Mouse (Mus musculus) lung, postnatal 0 days (tissue): ENCODE results near the gene Olfr1216.

Source experiments
- CTCF ChIP-seq: IDR thresholded peaks from 2 replicates; pipeline ENCODE4 v1.5.1; 2016; ENCODE audit warnings: antibody characterized with exemption, mild to moderate bottlenecking
- EP300 ChIP-seq: IDR thresholded peaks from 2 replicates; pipeline ENCODE4 v1.6.1; 2016; ENCODE audit warnings: antibody characterized with exemption, mild to moderate bottlenecking, control low read depth

GRCm38 (mm10) chr2:89031965-89032364, 13.8 kb upstream of the Olfr1216 start, which contains the start of gene Olfr1217:
- TF ChIP-seq CTCF: no peak
- TF ChIP-seq EP300: no peak
